16 mouse cellular contexts compared by ENCODE assay signal in genomic region chr4:48415838-48416335, GRCm38 (mm10). TPM values are rescaled to one million over a fixed set of nuclear protein-coding genes. Genes with fewer than 3 reads are reported as not detected.
DNase-seq lines count a peak whose midpoint lies in the region; ATAC-seq and TF ChIP-seq lines count a peak whose summit lies in the region.
"Had no signal": no experiment of that assay in that cellular context is flagged by ENCODE, and none has a peak within 500 bp of the region (broad histone marks: within the 10 kb centered on the region; RNA-seq: fewer than 3 reads in every experiment).

No protein-coding gene starts in this region.

- H3K79me2 ChIP-seq in myocyte (ENCODE audit: control insufficient read depth, insufficient read depth), result no peaks in the 10 kb centered on the region

- no peak for DNase-seq in embryonic facial prominence, embryonic 10.5 days (ENCODE audit: low spot score)
- DNase-seq in retina, postnatal 1 day, result peak; percentile 30
- no peak for DNase-seq in retina, embryonic 14.5 days (ENCODE audit: low spot score)
- peak; percentile 55 for DNase-seq in gastrocnemius, postnatal 10 days
- DNase-seq in left cerebral cortex, postnatal 14 days (ENCODE audit: low spot score in 2 of 2), result no peak
- DNase-seq in left cerebral cortex, adult 18-20 months (ENCODE audit: low spot score in 2 of 2), result no peak
- DNase-seq: thymus, postnatal 4 days had no signal

- H3K4me3 ChIP-seq in embryonic facial prominence, embryonic 15.5 days (replicated peaks), result no peak overlapping the region
- H3K4me3 ChIP-seq in embryonic facial prominence, embryonic 10.5 days, result no peak overlapping the region
- no peak overlapping the region for H3K4me3 ChIP-seq in myocyte
- H3K4me3 ChIP-seq: embryonic facial prominence, embryonic 12.5 days; forebrain, embryonic 13.5 days; limb, embryonic 10.5 days had no signal

- H3ac ChIP-seq in myocyte (ENCODE audit: control insufficient read depth, insufficient read length), result no peak overlapping the region

- no peak for TF ChIP-seq POLR2A in myocyte (IDR thresholded peaks at IDR 0.05; ENCODE audit: insufficient read length, low read depth)

- WGBS in embryonic facial prominence, embryonic 15.5 days, result 81% methylated on average over 10 of the region's 10 CpGs
- WGBS in embryonic facial prominence, embryonic 10.5 days, result 85% methylated on average over 10 of the region's 10 CpGs

- H3K4me2 ChIP-seq in embryonic facial prominence, embryonic 15.5 days (replicated peaks), result no peak overlapping the region
- no peak overlapping the region for H3K4me2 ChIP-seq in myocyte (ENCODE audit: low read depth)
- H3K4me2 ChIP-seq: embryonic facial prominence, embryonic 12.5 days; forebrain, embryonic 13.5 days had no signal

- H3K9me3 ChIP-seq in embryonic facial prominence, embryonic 15.5 days (replicated peaks), result no peaks in the 10 kb centered on the region
- no peaks in the 10 kb centered on the region for H3K9me3 ChIP-seq in embryonic facial prominence, embryonic 10.5 days
- H3K9me3 ChIP-seq: embryonic facial prominence, embryonic 12.5 days; forebrain, embryonic 13.5 days; G1E; limb, embryonic 10.5 days had no signal

- H3K27ac ChIP-seq in embryonic facial prominence, embryonic 15.5 days (replicated peaks), result no peak overlapping the region
- no peak overlapping the region for H3K27ac ChIP-seq in embryonic facial prominence, embryonic 10.5 days (replicated peaks)
- H3K27ac ChIP-seq: embryonic facial prominence, embryonic 12.5 days; forebrain, embryonic 13.5 days; hindbrain, postnatal 0 days; limb, embryonic 10.5 days; macrophage had no signal

- peak; percentile 63; the same call in 1 of the 2 replicates for ATAC-seq in embryonic facial prominence, embryonic 15.5 days (ENCODE audit: insufficient number of reproducible peaks, low FRiP score, low TSS enrichment, low read depth)
- ATAC-seq: activated CD4-positive, CD25-positive, alpha-beta regulatory T cell, adult 4 months; forebrain, embryonic 13.5 days; hindbrain, postnatal 0 days had no signal

- no peak overlapping the region for H3K9ac ChIP-seq in embryonic facial prominence, embryonic 15.5 days
- H3K9ac ChIP-seq: embryonic facial prominence, embryonic 12.5 days; forebrain, embryonic 13.5 days had no signal

- no peaks in the 10 kb centered on the region for H3K27me3 ChIP-seq in embryonic facial prominence, embryonic 15.5 days
- H3K27me3 ChIP-seq in embryonic facial prominence, embryonic 10.5 days (replicated peaks; ENCODE audit: low read depth, poor library complexity, severe bottlenecking), result no peaks in the 10 kb centered on the region
- no peaks in the 10 kb centered on the region for H3K27me3 ChIP-seq in myocyte (ENCODE audit: control insufficient read depth, insufficient read depth, insufficient read length)
- H3K27me3 ChIP-seq: embryonic facial prominence, embryonic 12.5 days; forebrain, embryonic 13.5 days had no signal

- no peaks in the 10 kb centered on the region for H3K4me1 ChIP-seq in embryonic facial prominence, embryonic 15.5 days
- H3K4me1 ChIP-seq in embryonic facial prominence, embryonic 10.5 days, result no peaks in the 10 kb centered on the region
- H3K4me1 ChIP-seq: embryonic facial prominence, embryonic 12.5 days; forebrain, embryonic 13.5 days; limb, embryonic 10.5 days had no signal

- intact Hi-C loops in left cerebral cortex, postnatal 14 days (cut with DNase I), result no loop called here

- H3K36me3 ChIP-seq in embryonic facial prominence, embryonic 15.5 days, result peaks cover 11% of the 10 kb centered on the region
- peaks cover 15% of the 10 kb centered on the region for H3K36me3 ChIP-seq in embryonic facial prominence, embryonic 10.5 days (replicated peaks)
- no peaks in the 10 kb centered on the region for H3K36me3 ChIP-seq in myocyte (ENCODE audit: control insufficient read depth, insufficient read depth)

TF ChIP-seq in myocyte, 11 proteins besides CTCF, POLR2A, EP300 and RAD21:
- TF ChIP-seq MYOD1 (IDR thresholded peaks at IDR 0.05; ENCODE audit: control insufficient read depth in 1 of 3, insufficient read length in 2 of 3, low read depth in 2 of 3) (peak in 2 of 3 experiments; percentile 66 to 69), MYOG (IDR thresholded peaks at IDR 0.05; ENCODE audit: control insufficient read depth in 1 of 3, insufficient read depth in 1 of 3, insufficient read length in 2 of 3, low read depth in 2 of 3) (peak in 1 of 3 experiments; percentile 12), USF1 (IDR thresholded peaks at IDR 0.05; ENCODE audit: low read depth) (no peak)

RNA-seq across cellular contexts. Expression of gene Tex10, which starts 57.4 kb away (rescaled TPM):
- 50.2 and 51.0 TPM in 2 replicates for polyA plus RNA-seq in embryonic facial prominence, embryonic 15.5 days (2015; fragmentation: Nextera tagmentation; extraction: Ambion mirVana)
- polyA plus RNA-seq in embryonic facial prominence, embryonic 10.5 days (2016; fragmentation: Nextera tagmentation; extraction: Ambion mirVana), result 77.5 and 79.0 TPM in 2 replicates
- 10 to 100 TPM; 13.1 to 13.8 TPM for total RNA-seq in gastrocnemius, postnatal 10 days (2021)
- 11.3 TPM for polyA plus RNA-seq in myocyte (2012; fragmentation: generic; extraction: Trizol)
- total RNA-seq in left cerebral cortex, postnatal 14 days (2021), result 10 to 100 TPM; 22.9 to 23.3 TPM
- 10 to 100 TPM; 23.7 to 29.2 TPM for total RNA-seq in left cerebral cortex, adult 18-20 months (2021)

Comparison
In these comparisons a context has a peak if more than half of its experiments do, and no peak if none do; other contexts are left out.
1. DNase-seq: peak in retina, postnatal 1 day (single experiment) and gastrocnemius, postnatal 10 days (single experiment); none in embryonic facial prominence, embryonic 10.5 days (single experiment), retina, embryonic 14.5 days (single experiment), left cerebral cortex, postnatal 14 days (0 of 2) and left cerebral cortex, adult 18-20 months (0 of 2).